Mouse (Mus musculus) cerebellum, postnatal 14 days (tissue): ENCODE data around the gene Lrp1.
"Not testable (repeated sequence)": the region's sequence is repeated elsewhere in the genome, so short reads cannot be mapped to it uniquely, and the experiment has no call there.

Experiments used
- DNase-seq, 2 experiments: peaks; one replicate each; pipeline ENCODE4 v3.0.0; 2021; ENCODE audit warnings: mixed read lengths in 2 of 2

The Lrp1 gene

DNA sequence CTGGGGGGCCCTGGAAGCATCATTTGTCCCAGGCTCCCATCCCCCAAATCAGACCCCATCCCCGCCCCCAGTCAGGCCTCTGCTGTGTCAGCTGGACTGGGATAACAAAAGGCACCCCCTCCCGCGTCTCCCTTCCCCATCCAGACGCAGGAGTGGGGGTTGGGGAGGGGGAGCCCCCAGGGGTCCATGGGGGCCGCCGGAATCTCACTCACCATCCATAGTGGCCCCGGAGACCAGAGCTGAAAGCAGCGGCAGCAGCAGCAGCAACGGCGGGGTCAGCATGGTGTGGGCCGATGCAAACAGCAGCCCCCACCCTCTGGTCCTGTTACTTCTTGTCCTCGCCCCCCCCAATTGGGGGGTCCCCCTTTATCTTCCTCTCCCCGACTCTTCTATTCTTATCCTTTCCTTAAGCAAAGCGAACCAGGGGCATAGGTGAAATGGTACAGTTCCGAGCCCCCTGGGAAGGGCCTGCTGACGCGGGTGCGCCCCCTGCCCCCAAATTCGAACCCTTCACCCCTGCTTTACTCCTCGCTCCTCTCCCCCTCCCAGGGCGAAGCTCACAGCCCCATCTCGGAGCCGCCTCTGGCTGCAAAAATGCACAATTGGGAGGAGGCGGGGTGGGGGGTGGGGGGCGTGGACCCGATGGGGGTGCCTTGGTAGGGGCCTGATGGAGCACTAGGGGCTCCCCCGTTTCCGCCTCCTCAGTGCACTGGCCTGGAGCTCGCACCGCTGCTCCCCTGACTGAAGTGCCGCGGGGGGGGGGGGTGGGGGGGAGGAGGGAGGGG lies at the start of gene Lrp1:
Gene Lrp1, minus strand, starts transcription at position 743 of the 785 bp plus-strand sequence.
- peak; percentile 65 to 72 for DNase-seq

DNA sequence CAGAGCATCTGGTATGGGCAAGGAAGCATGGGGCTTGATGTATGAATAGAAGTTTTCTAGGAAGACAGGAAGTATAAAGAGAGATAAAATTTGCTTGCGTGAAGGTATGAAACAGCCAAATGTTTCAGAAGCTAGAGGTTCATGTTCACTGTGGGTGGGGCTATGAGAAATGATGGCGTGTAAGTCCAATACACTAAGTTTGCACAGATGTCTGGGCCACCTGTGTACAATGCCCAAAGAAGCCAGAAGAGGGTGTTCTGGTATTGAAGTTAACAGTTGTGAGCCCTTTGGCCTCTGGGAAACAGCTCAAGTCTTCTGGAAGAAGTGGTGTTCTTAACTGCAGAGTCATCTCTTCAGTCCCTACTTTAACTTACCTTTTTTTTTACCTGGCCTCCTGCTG lies 49.2 kb upstream of the Lrp1 start:
- DNase-seq = no peak

DNA sequence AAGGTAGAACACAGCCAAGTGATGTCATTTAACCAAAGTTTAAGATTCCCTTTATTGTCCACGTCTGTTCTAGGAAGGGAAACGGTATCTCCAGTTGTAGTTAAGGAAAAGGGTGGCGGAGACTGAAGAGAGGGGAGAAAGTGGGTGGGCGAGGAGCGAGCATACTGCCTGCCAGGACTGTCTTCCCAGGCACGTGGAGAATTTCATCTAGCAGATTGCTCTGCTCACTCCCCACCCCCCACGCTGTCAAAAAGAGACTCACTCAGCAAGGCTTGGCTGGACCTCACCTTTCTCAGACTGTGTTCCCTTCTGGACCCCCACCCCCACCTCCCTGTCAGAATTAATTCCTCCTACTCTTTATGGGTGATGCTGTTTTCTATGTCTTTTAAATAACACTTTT lies 48.2 kb upstream of the Lrp1 start:
- DNase-seq = peak; percentile 57 to 81

DNA sequence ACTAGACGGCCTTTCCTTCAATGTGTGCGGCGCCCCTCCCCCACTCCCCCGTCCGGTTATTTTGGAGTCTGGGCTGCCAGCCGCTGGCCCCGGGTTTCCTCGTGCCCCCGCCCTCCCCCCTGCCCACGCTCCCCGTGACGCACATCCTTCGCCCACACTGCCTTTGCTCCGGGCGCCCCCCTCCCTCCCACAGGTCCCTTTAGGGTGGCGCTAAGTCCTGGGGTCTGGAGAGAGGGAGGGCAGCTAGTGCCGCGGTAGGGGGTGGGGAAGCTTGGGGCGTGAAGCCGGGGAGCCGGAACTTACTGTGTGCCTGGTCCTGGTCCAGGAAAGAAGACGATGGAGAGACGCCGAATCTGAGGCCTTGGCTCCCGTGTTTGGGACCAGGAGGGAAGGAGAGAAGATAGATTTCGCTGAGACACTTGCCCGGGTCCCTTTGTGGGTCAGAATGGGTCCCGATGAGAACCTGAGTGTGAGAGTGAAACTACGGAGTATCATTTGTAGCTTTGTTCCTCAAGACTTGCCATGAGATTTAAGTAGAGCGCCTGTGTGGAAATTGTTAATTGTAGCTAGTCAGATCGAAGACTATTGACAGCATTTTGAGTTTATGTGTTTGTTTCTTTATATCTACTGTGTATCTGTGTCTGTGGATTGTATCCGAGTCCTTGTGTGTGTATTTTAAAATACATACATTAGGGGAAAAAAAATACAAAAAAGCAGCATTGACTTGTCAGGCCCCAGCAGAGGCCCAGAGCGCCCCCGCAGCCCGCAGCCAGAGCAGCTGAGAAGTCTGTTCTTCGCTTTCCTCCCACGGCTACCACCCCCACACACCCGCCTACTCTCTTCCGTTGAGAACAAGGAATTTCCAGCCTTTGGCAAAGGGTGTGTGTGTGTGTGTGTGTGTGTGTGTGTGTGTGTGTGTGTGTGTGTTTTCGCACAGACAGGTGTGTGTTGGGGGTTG lies 47.4 kb upstream of the Lrp1 start, which contains the start of gene Nab2:
Gene Nab2, minus strand, starts transcription at position 476 of the 958 bp plus-strand sequence.
- peak; percentile 69 to 76 for DNase-seq

GRCm38 (mm10) chr10:127667269-127668092 lies 46.5 kb upstream of the Lrp1 start:
- DNase-seq = peak; percentile 67 to 73

DNA sequence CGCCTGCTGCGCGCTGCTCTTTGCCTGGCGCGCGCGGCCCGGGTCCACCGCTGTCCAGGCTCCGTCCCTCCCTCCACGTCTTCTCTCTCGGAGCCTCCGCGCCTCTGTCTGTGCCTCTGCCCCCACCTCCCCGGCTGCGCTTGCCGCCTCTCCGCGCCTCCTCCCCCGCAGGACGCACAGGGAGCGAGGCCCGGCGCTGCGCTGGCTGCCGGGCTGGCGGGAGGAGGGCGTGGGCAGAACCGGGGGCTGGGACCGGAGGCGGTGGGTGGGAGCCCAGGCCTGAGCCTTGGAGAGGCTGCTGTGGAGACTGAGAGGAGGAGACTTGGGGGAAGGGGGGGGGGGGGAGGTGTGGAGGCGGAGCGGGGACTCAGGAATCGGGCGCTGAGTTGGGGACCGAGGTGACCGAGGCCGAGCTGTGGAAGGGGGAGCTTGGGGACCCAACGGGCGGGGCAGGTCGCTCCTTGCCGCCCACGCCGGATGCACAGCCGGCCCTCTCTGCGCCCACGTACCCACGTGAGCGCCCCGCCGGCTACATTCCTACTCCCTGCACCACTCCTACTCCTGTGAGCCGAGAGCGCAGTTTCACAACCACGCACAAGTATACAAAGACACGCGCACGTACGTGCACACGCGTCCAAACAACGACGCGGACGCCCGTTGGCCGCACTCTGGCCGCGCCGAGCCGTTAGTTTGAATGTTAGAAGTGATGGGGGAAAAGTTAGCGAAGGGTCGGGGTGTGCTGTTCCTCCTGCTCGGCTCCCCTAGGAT lies 45.7 kb upstream of the Lrp1 start, which contains the start of gene Nemp1:
Gene Nemp1, plus strand, starts transcription at position 401 of the 768 bp plus-strand sequence.
- peak; percentile 76 to 77 for DNase-seq

- peak in 1 of 2 experiments; percentile 20 for DNase-seq
These were observed 44.6 kb upstream of the Lrp1 start for GRCm38 (mm10) chr10:127665366-127666181.

GRCm38 (mm10) chr10:127664891-127665290 lies 43.9 kb upstream of the Lrp1 start:
- peak in 1 of 2 experiments; percentile 7 for DNase-seq

GRCm38 (mm10) chr10:127664166-127664565 lies 43.2 kb upstream of the Lrp1 start:
- DNase-seq = no peak

DNA sequence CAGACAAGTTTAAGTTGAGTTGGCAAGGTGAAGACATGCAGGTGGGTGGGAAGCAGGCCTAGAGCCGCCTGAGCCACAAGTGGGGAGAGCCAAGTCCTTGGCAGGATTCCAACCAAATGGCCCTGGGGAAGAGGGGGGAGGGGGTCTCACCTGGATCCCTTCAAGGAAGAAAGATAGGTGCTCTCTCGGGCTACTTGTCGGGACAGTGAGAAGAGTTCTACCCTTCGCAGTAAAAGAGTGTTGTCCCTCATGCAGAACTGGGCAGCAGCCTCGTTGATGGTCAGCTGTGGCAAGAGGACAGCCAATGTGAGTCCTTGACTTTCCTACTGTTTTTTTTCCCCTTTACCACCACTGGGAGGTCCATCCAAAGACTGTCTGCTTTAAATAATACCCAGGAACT lies 42.6 kb upstream of the Lrp1 start:
- peak; percentile 20 to 40 for DNase-seq

GRCm38 (mm10) chr10:127662666-127663253 lies 41.8 kb upstream of the Lrp1 start:
- DNase-seq = peak; percentile 41 to 63

- peak; percentile 70 to 74 for DNase-seq
These were observed 41.1 kb upstream of the Lrp1 start for GRCm38 (mm10) chr10:127661915-127662663.

DNA sequence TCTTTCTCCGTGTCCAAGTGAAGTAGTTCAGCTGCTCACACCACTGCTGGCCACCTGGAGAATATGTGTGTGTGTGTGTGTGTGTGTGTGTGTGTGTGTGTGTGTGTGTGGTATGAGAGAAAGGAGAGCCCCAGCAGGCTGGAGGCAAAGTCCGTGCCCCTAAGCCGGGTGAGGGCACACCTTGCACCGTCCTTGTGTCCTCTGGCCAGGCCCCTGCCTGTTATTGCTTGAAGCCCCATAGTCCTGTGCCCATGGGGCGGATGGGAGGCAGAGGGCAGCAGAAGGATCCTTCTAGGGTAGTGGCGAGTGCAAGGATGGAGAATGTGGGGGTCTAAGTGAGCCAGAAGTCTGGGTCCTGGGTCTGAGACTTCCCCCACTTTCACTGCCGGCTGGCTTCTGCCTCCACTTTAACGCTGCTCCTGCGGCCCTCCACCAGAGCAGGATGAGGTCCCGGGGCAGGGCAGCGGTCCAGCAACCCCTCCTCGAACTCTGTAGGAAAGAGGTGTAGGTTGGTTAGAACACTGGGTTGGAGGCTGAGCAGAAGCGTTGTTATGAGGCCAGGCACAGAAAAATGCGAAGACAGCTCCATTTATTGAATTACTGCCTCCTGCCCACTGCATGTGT lies 40.5 kb upstream of the Lrp1 start:
- peak; percentile 41 to 47 for DNase-seq

DNA sequence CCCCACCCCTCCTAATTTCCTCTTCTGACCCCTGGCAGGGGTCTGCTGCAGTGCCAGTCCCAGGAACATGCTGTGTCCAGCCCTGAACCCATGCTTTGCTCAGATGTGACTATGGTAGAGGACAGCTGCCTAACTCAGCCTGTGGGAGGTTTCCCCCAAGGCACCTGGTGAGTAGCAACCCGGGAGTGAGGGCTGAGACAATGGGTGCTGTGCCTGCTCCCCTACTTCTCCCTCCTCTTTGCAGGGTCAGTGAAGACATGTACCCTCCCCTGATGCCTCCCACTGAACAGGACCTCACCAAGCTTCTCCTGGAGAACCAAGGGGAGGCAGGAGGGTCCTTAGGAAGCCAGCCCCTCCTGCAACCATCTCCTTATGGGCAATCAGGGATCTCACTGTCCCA lies 38.6 kb upstream of the Lrp1 start:
- no peak for DNase-seq

DNA sequence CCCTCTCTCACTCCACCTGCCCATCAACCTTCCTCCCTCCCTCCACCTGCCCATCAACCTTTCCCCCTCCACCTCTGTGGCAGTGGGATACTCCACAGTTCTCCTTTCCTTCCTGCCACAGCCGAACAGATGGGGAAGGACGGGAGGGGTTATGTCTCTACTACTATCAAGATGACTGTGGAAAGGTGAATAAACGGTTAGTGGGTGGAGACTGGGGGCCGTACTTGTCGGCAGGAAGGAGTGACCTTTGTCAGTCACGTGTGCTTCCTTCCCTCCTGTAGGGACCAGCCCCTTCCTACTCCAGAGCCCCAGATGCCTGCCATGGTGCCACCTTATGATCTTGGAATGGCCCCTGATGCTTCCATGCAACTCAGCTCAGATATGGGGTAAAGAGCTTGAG lies 37.1 kb upstream of the Lrp1 start:
- DNase-seq = no peak

GRCm38 (mm10) chr10:127657617-127658016 lies 36.7 kb upstream of the Lrp1 start:
- not testable (repeated sequence) for DNase-seq

DNA sequence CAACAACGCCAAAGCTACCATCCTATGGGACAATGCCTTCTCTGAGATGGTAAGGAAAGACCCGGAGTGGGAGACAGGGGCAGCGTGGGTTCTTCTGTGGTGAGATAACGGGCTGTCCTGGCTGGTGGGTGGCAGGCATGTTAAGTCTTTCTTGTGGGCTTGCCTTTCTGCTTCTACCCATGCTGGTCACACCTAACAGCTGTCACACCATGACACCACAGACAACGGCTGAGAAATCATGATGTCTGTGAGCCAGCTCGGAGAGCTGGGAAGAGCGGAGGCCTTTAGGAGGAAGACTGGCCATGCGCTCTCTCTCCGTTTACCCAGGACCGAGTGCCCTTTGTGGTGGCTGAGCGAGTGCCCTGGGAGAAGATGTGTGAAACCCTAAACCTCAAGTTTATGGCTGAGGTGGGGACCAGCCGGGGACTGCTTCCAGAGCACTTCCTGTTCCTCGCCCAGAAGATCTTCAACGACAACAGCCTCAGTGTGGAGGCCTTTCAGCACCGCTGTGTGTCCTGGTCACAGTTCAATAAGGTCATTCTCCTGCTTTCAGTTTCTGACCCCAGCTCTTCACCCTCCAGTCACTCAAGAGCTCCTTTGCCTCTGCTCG lies 34.1 kb upstream of the Lrp1 start:
- no peak for DNase-seq

- DNase-seq = no peak
These were observed 32.1 kb upstream of the Lrp1 start for GRCm38 (mm10) chr10:127652906-127653638.
